Mouse (Mus musculus) bone marrow, adult 2 months (tissue): ENCODE data around the gene Smarca4. TPM values are rescaled to one million over a fixed set of nuclear protein-coding genes. Genes with fewer than 3 reads are reported as not detected.

Experiments
- H3K27ac ChIP-seq: fragments of 200-500 bp; 2 replicates; pipeline ENCODE4 v1.5.1; 2012; ENCODE audit warnings: low read depth, mild to moderate bottlenecking, control low read depth, inconsistent platforms, low read length; ENCODE audit not compliant: control insufficient read depth, poor library complexity, insufficient read depth
- H3K4me1 ChIP-seq: fragments of 200-500 bp; 2 replicates; pipeline ENCODE4 v1.6.1; 2011; ENCODE audit warnings: low read length; ENCODE audit not compliant: control insufficient read depth, insufficient read depth
- H3K4me3 ChIP-seq: fragments of 200-500 bp; replicated peaks from 2 replicates; pipeline ENCODE3; 2011; ENCODE audit warnings: mild to moderate bottlenecking, low read depth, low read length, control low read depth; ENCODE audit not compliant: control insufficient read depth
- CTCF ChIP-seq: fragments of 200-500 bp; IDR thresholded peaks from 2 replicates; pipeline ENCODE4 v1.5.1; 2011; ENCODE audit warnings: low read length, control low read depth; ENCODE audit not compliant: control insufficient read depth, insufficient read depth
- POLR2A ChIP-seq: fragments of 200-500 bp; IDR thresholded peaks from 2 replicates; pipeline ENCODE4 v1.6.1; 2011; ENCODE audit warnings: low read depth, mild to moderate bottlenecking, control low read depth, low read length, borderline replicate concordance; ENCODE audit not compliant: control insufficient read depth
- WGBS: fragments of 180-500 bp; shearing (Covaris S2); methylation state at CpG from one replicate; pipeline ENCODE4 v1.1.7; 2018; 5-methylcytosine and 5-hydroxymethylcytosine counted together
- polyA plus RNA-seq: library from polyadenylated mRNA; stranded (reverse); fragments of >200 nt; gene quantifications from 2 replicates; pipeline ENCODE4 v1.2.4, GENCODE M21; 2011; ENCODE audit warnings: low replicate concordance; ENCODE audit not compliant: missing spikeins, insufficient read depth, insufficient read length

Gene Smarca4
- polyA plus RNA-seq, 1 experiment: 66.3 TPM

- Histone ChIP-seq H3K4me3 (no peak overlapping the region), H3K4me1 (no peaks in the 10 kb centered on the region), H3K27ac (no peak overlapping the region)
- TF ChIP-seq POLR2A: no peak
- no peak for TF ChIP-seq CTCF
- 92% methylated on average over 6 of the region's 6 CpGs for WGBS
Measured at GRCm38 (mm10) chr9:21647721-21648120, 31.8 kb downstream of the Smarca4 start.

GRCm38 (mm10) chr9:21652263-21652662 is 36.3 kb downstream of the Smarca4 start:
- no peak overlapping the region for H3K4me3 ChIP-seq
- H3K27ac ChIP-seq: no peak overlapping the region
- no peaks in the 10 kb centered on the region for H3K4me1 ChIP-seq
- no peak for TF ChIP-seq CTCF
- no peak for TF ChIP-seq POLR2A
- WGBS: 85% methylated on average over 5 of the region's 5 CpGs

- no peak for TF ChIP-seq CTCF
- TF ChIP-seq POLR2A: no peak
Measured at GRCm38 (mm10) chr9:21653253-21653652, 37.3 kb downstream of the Smarca4 start.

GRCm38 (mm10) chr9:21662034-21662433 is 46.1 kb downstream of the Smarca4 start:
- 93% methylated on average over 5 of the region's 5 CpGs for WGBS

More at GRCm38 (mm10) chr9:21653253-21653652, 37.3 kb downstream of the Smarca4 start:
- H3K27ac ChIP-seq: no peak overlapping the region
- WGBS: 44% methylated on average over 2 of the region's 2 CpGs
- no peaks in the 10 kb centered on the region for H3K4me1 ChIP-seq
- H3K4me3 ChIP-seq: no peak overlapping the region

GRCm38 (mm10) chr9:21668946-21669345 is 53.0 kb downstream of the Smarca4 start:
- Histone ChIP-seq H3K4me1 (no peaks in the 10 kb centered on the region), H3K27ac (no peak overlapping the region), H3K4me3 (no peak overlapping the region)
- 91% methylated on average over 7 of the region's 7 CpGs for WGBS
- no peak for TF ChIP-seq POLR2A
- TF ChIP-seq CTCF: no peak

More at GRCm38 (mm10) chr9:21662034-21662433, 46.1 kb downstream of the Smarca4 start:
- no peak for TF ChIP-seq CTCF
- no peak for TF ChIP-seq POLR2A
- Histone ChIP-seq H3K4me1 (no peaks in the 10 kb centered on the region), H3K4me3 (no peak overlapping the region), H3K27ac (no peak overlapping the region)

GRCm38 (mm10) chr9:21670354-21670753 is 54.4 kb downstream of the Smarca4 start:
- no peak overlapping the region for H3K27ac ChIP-seq
- WGBS: 91% methylated on average over 6 of the region's 6 CpGs
- H3K4me1 ChIP-seq: no peaks in the 10 kb centered on the region
- TF ChIP-seq CTCF (no peak), POLR2A (no peak)
- no peak overlapping the region for H3K4me3 ChIP-seq

GRCm38 (mm10) chr9:21671753-21672152 is 55.8 kb downstream of the Smarca4 start:
- TF ChIP-seq POLR2A (no peak), CTCF (no peak)
- Histone ChIP-seq H3K27ac (no peak overlapping the region), H3K4me1 (no peaks in the 10 kb centered on the region), H3K4me3 (no peak overlapping the region)
- 92% methylated on average over 5 of the region's 5 CpGs for WGBS

GRCm38 (mm10) chr9:21677706-21678105 is 61.7 kb downstream of the Smarca4 start:
- Histone ChIP-seq H3K27ac (no peak overlapping the region), H3K4me1 (no peaks in the 10 kb centered on the region), H3K4me3 (no peak overlapping the region)
- WGBS: 94% methylated on average over 17 of the region's 17 CpGs
- TF ChIP-seq CTCF: no peak
- TF ChIP-seq POLR2A: no peak

GRCm38 (mm10) chr9:21680448-21680847 is 64.5 kb downstream of the Smarca4 start:
- TF ChIP-seq POLR2A (no peak), CTCF (no peak)
- no peaks in the 10 kb centered on the region for H3K4me1 ChIP-seq
- H3K4me3 ChIP-seq: no peak overlapping the region
- WGBS: 88% methylated on average over 4 of the region's 4 CpGs
- H3K27ac ChIP-seq: no peak overlapping the region
